Mouse (Mus musculus): ENCODE measurements at regions not wholly inside any gene's neighbourhood (a gene's known extent, or its start where the extent isn't known, plus 50 kb on each side); places are given as distances from the start of the nearest gene placed in this dataset.
"Not testable (repeated sequence)": the region's sequence is repeated elsewhere in the genome, so short reads cannot be mapped to it uniquely, and the experiment has no call there.

DNA sequence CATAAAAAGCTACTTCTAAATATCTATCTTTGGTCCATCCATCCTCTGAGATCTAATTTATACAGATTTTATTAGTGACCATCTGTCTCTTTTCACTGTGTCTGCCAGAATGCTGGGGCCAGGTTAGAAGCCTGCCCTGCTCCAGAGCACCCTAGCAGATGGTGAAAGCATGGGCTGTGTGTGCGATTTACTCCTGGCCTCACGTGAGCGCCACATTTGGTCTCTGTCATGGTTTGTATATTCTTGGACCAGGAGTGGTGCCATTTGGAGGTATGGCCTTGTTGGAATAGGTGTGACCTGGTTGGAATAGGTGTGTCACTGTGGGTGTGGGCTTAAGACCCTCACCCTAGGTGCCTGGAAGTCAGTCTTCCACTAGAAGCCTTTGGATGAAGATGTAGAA is 115.0 kb upstream of the Cnksr3 start:
- TF ChIP-seq POLR2A (IDR thresholded peaks at IDR 0.05; ENCODE audit: low read depth, low read length); CTCF (IDR thresholded peaks at IDR 0.05; ENCODE audit: extremely low read depth, insufficient read length, insufficient replicate concordance, low read depth, low read length): not testable (repeated sequence)

Data from small intestine, adult 2 months (tissue).